Mouse (Mus musculus) cerebellum, adult 2 months (tissue): ENCODE data around the gene Odf4. TPM values are rescaled to one million over a fixed set of nuclear protein-coding genes. Genes with fewer than 3 reads are reported as not detected.
A peak's percentile ranks its signal among the peaks of the same experiment; 100 is the strongest.

Experiments
- DNase-seq, 2 experiments: peaks; one replicate each; pipeline ENCODE4 v3.0.0; 2021
- H3K27ac ChIP-seq: fragments of 200-500 bp; 2 replicates; pipeline ENCODE4 v1.5.1; 2012; ENCODE audit warnings: low read length, control low read depth, inconsistent platforms; ENCODE audit not compliant: insufficient read depth
- H3K27me3 ChIP-seq: fragments of 200-500 bp; 2 replicates; pipeline ENCODE4 v1.6.1; 2012; ENCODE audit warnings: inconsistent platforms, mild to moderate bottlenecking, low read length, moderate library complexity; ENCODE audit not compliant: control insufficient read depth, insufficient read depth
- H3K4me1 ChIP-seq: fragments of 200-500 bp; 2 replicates; pipeline ENCODE4 v1.6.1; 2011; ENCODE audit warnings: low read length; ENCODE audit not compliant: control insufficient read depth, insufficient read depth
- H3K4me3 ChIP-seq: fragments of 200-500 bp; replicated peaks from 2 replicates; pipeline ENCODE3; 2011; ENCODE audit warnings: mild to moderate bottlenecking, low read depth, low read length, control low read depth; ENCODE audit not compliant: insufficient read depth
- CTCF ChIP-seq: fragments of 200-500 bp; IDR thresholded peaks from 2 replicates; pipeline ENCODE4 v1.5.1; 2011; ENCODE audit warnings: low read depth, mild to moderate bottlenecking, control low read depth, low read length, moderate library complexity, borderline replicate concordance; ENCODE audit not compliant: insufficient read depth
- POLR2A ChIP-seq: fragments of 200-500 bp; IDR thresholded peaks from 2 replicates; pipeline ENCODE4 v1.6.1; 2011; ENCODE audit warnings: low read length, control low read depth, borderline replicate concordance; ENCODE audit not compliant: insufficient read depth
- WGBS: fragments of 180-500 bp; shearing (Covaris S2); methylation state at CpG from one replicate; pipeline ENCODE4 v1.1.7; 2018; 5-methylcytosine and 5-hydroxymethylcytosine counted together
- polyA plus RNA-seq: library from polyadenylated mRNA; depleted of rRNA; stranded (reverse); fragments of >200 nt; gene quantifications from 2 replicates; pipeline ENCODE4 v1.2.3, GENCODE M21; 2012; rRNA removed

The Odf4 gene
- polyA plus RNA-seq, 1 experiment, result 1.0 TPM

- H3K4me3 ChIP-seq, result no peak overlapping the region
- DNase-seq, result no peak
- no peak for TF ChIP-seq CTCF
- TF ChIP-seq POLR2A, result no peak
- no peak overlapping the region for H3K27ac ChIP-seq
- 47% methylated on average over 2 of the region's 2 CpGs for WGBS
- no peaks in the 10 kb centered on the region for H3K4me1 ChIP-seq
- H3K27me3 ChIP-seq, result no peaks in the 10 kb centered on the region
Observed at GRCm38 (mm10) chr11:68888653-68889052, 38.2 kb downstream of the Odf4 start.

GRCm38 (mm10) chr11:68888253-68888652, 38.6 kb downstream of the Odf4 start, which contains the start of gene Rnf222:
Gene Rnf222 (plus strand): TSS chr11:68888553.
- Histone ChIP-seq H3K4me3 (no peak within 1 kb of the TSS), H3K4me1 (no peaks in the 10 kb centered on the region), H3K27ac (no peak within 1 kb of the TSS), H3K27me3 (no peaks in the 10 kb centered on the region)
- WGBS, result 21% methylated on average over 6 of the region's 6 CpGs
- no peak for DNase-seq
- TF ChIP-seq POLR2A (no peak), CTCF (no peak)

GRCm38 (mm10) chr11:68886091-68886490, 40.8 kb downstream of the Odf4 start:
- TF ChIP-seq CTCF (no peak), POLR2A (no peak)
- H3K27me3 ChIP-seq, result no peaks in the 10 kb centered on the region
- no peak overlapping the region for H3K27ac ChIP-seq
- no peak overlapping the region for H3K4me3 ChIP-seq
- no peak for DNase-seq
- WGBS, result 81% methylated on average over 5 of the region's 5 CpGs
- H3K4me1 ChIP-seq, result no peaks in the 10 kb centered on the region

DNA sequence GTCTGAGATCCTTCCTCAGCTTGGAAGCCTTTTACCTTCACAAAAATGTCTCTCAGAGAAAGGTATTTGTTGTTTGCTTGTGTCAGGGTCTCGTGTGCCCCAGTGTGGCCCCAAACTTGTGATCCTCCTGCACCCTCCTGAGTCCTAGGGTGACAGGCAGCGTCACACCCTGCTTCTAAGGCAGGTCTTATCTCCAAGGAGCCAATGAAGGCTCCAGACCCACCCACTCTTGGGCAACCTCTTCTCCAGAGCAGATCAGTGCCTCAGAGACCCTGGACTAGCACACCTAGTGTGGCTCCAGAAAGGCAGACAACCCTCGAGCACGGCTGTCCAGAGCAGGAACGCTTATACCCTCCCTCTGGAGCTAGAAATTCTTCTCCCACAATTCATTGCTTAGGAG, 42.5 kb downstream of the Odf4 start:
- TF ChIP-seq POLR2A, result no peak
- no peak for TF ChIP-seq CTCF
- no peaks in the 10 kb centered on the region for H3K27me3 ChIP-seq
- 74% methylated on average over 5 of the region's 5 CpGs for WGBS

DNA sequence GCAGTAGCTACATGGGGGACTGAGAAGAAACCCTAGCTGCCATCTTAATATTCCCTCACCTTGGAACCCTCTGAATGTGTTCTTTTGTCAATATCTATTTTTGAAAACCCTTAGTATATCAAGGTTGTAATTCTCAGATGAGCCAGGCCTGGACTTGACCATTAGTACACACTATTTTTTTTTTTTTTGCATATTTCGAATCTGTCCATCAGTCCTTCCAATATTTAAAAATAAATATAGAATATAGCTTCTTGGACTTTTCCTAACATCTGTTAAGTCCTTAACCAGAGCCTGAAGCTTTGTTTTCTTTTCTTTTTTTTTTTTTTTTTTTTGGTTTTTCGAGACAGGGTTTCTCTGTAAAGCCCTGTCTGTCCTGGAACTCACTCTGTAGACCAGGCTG, 43.0 kb downstream of the Odf4 start:
- no peak for DNase-seq
- 77% methylated on average over 2 of the region's 2 CpGs for WGBS
- H3K4me1 ChIP-seq, result no peaks in the 10 kb centered on the region
- H3K4me3 ChIP-seq, result no peak overlapping the region
- TF ChIP-seq CTCF, result no peak
- no peak for TF ChIP-seq POLR2A
- no peak overlapping the region for H3K27ac ChIP-seq
- no peaks in the 10 kb centered on the region for H3K27me3 ChIP-seq

More for the DNA sequence above, 42.5 kb downstream of the Odf4 start:
- Histone ChIP-seq H3K27ac (no peak overlapping the region), H3K4me1 (no peaks in the 10 kb centered on the region), H3K4me3 (no peak overlapping the region)
- no peak for DNase-seq

DNA sequence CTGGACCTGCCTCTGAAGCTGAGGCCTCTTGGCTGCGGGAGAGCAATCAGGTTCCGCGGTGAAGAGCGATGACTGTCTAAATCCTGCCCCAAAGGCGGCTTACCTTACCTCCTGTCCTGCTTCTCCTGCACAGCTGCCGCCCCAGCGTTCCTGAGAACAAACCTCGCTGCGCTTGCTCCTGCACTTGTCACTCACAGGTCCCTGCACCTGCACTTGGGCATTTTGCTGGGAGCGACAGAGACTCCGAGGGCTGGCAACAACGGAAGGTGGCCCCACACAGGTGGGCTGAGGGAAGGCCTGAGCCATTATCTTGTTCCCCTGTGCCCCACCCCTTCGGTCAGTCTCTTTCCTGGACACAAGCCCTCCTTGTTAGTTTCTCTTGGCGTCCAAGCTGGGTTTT, 44.8 kb downstream of the Odf4 start:
- H3K4me1 ChIP-seq, result no peaks in the 10 kb centered on the region
- H3K4me3 ChIP-seq, result no peak overlapping the region
- no peak overlapping the region for H3K27ac ChIP-seq
- no peak for DNase-seq
- 36% methylated on average over 14 of the region's 14 CpGs for WGBS
- no peaks in the 10 kb centered on the region for H3K27me3 ChIP-seq
- TF ChIP-seq CTCF (no peak), POLR2A (no peak)

- no peak overlapping the region for H3K4me3 ChIP-seq
- no peaks in the 10 kb centered on the region for H3K27me3 ChIP-seq
- no peak overlapping the region for H3K27ac ChIP-seq
- no peaks in the 10 kb centered on the region for H3K4me1 ChIP-seq
- TF ChIP-seq POLR2A (no peak), CTCF (no peak)
- DNase-seq, result no peak
- WGBS, result 81% methylated on average over 5 of the region's 5 CpGs
Observed at GRCm38 (mm10) chr11:68878811-68879210, 48.1 kb downstream of the Odf4 start.

DNA sequence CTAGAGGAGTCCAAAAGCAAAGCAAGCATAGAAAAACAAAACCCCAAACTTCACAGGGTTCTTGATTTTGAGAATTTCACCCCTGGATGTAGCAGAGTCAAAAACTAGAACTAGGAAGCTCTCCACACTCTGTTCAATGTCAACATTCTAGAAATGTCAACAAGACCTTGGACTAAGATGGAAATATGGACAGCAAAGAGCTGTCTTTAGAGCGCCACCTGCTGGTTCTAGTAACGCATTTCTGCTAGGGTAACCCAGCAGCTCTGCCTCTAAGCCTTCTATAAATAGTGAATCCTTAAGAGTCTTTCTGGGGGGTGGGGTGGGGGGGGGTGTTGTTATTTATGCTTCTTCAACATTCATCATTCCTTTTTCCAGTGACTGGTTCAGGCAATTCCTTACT, 52.0 kb downstream of the Odf4 start:
- WGBS, result 0% methylated on average over 2 of the region's 2 CpGs
- no peaks in the 10 kb centered on the region for H3K4me1 ChIP-seq
- peak; percentile 55 to 57 for DNase-seq
- H3K27ac ChIP-seq, result no peak overlapping the region
- no peak overlapping the region for H3K4me3 ChIP-seq
- TF ChIP-seq POLR2A, result no peak
- peak; percentile 74; the same call in 1 of the 2 replicates for TF ChIP-seq CTCF
- no peaks in the 10 kb centered on the region for H3K27me3 ChIP-seq

Other genes starting within 250 kb of the Odf4 start
- gene Myh10, start 235.5 kb downstream of the Odf4 start, polyA plus RNA-seq, result 177 and 180 TPM in 2 replicates
- gene Ndel1, start 55.2 kb downstream of the Odf4 start, polyA plus RNA-seq, result 91.1 and 103 TPM in 2 replicates
- gene Rnf222, start 38.5 kb downstream of the Odf4 start, polyA plus RNA-seq, result 0.05 TPM in 1 of 2 replicates, not detected in the other
- gene Rpl26, start 25.5 kb downstream of the Odf4 start, polyA plus RNA-seq, result 1,554 and 1,707 TPM in 2 replicates
- gene Arhgef15, start 30.4 kb upstream of the Odf4 start, polyA plus RNA-seq, result 33.0 and 34.7 TPM in 2 replicates
- gene Slc25a35, start 41.0 kb upstream of the Odf4 start, polyA plus RNA-seq, result 11.5 and 12.1 TPM in 2 replicates
- gene Rangrf, start 48.1 kb upstream of the Odf4 start, polyA plus RNA-seq, result 54.4 and 55.5 TPM in 2 replicates
- 23.1 and 23.2 TPM in 2 replicates for gene Pfas, start 81.4 kb upstream of the Odf4 start, polyA plus RNA-seq
- gene Ctc1, start 88.8 kb upstream of the Odf4 start, polyA plus RNA-seq, result 44.1 and 46.3 TPM in 2 replicates
- gene Aurkb, start 118.6 kb upstream of the Odf4 start, polyA plus RNA-seq, result 0.51 and 0.55 TPM in 2 replicates
- 34.9 and 36.7 TPM in 2 replicates for gene Borcs6, start 132.6 kb upstream of the Odf4 start, polyA plus RNA-seq
- gene Tmem107, start 143.7 kb upstream of the Odf4 start, polyA plus RNA-seq, result 13.4 and 15.8 TPM in 2 replicates
- gene Vamp2, start 161.4 kb upstream of the Odf4 start, polyA plus RNA-seq, result 672 and 700 TPM in 2 replicates
- gene Per1, start 168.1 kb upstream of the Odf4 start, polyA plus RNA-seq, result 34.4 and 37.2 TPM in 2 replicates
- gene Hes7, start 193.3 kb upstream of the Odf4 start, polyA plus RNA-seq, result 0.44 and 0.59 TPM in 2 replicates
- 1.3 and 1.4 TPM in 2 replicates for gene 9130213A22Rik, start 195.5 kb upstream of the Odf4 start, polyA plus RNA-seq
- 10.8 and 16.0 TPM in 2 replicates for gene Aloxe3, start 198.8 kb upstream of the Odf4 start, polyA plus RNA-seq
- 0.59 and 0.60 TPM in 2 replicates for gene Alox12b, start 229.9 kb upstream of the Odf4 start, polyA plus RNA-seq